Mouse (Mus musculus) kidney, adult 9 months (tissue): ENCODE measurements around the gene Atpif1.
"Not testable (repeated sequence)": the region's sequence is repeated elsewhere in the genome, so short reads cannot be mapped to it uniquely, and the experiment has no call there.

Source experiments
- DNase-seq: peaks from one replicate; pipeline ENCODE4 v3.0.0; 2022

The Atpif1 gene

DNA sequence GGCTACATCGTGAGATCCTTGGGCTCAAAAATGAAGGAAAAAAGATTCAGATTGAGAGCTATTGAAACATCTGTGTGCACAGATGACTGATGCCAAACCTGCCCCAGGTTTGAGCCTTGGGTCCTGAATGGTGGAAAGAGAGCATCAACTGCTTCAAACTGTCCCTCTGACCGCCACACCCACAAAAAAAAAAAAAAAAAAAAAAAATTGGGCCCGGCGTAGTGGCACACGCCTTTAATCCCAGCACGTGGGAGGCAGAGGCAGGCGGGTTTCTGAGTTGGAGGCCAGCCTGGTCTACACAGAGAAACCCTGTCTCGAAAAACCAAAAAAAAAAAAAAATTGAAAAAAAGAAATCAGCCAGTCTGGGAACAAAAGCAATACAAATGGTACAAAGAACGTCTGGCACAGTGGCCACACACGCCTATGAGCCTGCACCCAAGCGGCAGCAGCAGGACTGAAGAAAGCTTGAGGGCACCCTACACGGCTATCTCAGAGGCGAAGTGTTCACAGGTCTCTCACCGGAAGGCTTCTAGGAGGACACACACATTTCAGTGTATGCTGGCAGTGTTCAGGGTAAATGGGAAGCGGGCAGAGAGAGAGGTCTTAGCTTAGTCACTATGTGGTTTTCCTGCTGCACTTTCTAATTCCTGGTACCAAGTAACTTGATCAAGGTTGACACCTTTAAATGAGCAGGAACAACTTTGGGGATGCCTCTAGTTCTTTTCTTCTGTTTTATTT lies 43.0 kb downstream of the Atpif1 start:
- no peak for DNase-seq

DNA sequence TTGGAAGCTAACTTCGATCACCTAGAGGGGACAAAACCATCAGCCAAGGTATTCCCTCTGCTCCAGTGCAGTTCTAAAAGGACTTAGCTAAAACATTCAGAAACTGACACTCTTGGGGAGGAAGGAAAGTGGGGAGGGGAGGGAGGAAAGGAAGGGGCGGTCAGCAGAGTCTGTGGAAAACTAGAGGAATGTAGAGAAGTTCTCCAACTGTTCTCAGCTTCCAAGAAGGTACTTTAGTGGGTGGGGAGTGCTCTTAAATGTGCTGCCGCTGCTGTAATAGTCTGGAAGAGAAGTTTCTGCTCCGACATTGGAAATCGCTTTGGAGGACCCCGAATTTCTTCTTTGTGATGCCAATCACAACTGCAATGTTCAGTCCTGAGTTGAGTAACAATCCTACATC lies 44.5 kb downstream of the Atpif1 start:
- no peak for DNase-seq

DNA sequence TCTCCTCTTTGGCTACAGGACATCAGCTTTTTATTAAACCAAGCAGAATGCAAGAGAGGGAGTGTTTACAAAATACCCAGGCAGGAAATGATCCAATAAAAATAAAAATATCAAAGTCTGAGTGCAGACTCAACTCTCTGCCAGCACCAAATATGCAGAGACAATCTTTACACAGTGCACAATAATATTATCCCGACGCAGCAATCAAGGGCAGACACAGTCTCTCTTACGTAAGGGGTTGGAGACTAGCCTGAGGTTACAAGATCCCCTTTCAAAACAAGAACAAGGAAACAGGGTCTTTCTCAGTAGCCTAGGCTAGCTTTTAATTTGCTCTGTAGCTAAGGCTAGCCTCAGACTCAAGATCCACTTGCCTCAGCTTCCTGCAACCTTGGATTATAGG lies 44.9 kb downstream of the Atpif1 start:
- DNase-seq, result peak; percentile 75

DNA sequence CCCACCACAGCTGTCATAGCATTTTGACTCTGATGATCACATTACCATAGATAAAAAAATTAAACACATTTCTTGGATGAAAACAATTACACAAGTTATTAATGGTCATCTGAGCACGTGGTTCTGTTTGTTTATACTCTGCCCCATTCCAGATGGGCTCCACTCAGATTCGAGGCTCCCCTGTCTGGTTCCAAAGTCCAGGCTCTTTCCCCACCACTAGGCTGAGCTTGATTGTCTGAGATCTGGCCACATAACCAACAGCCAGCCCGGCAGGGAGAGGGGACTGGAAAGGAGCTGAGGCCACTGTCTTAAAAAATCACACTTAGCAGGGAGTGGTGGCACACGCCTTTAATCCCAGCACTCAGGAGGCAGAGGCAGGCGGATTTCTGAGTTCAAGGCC lies 48.6 kb downstream of the Atpif1 start:
- DNase-seq, result peak; percentile 86

DNA sequence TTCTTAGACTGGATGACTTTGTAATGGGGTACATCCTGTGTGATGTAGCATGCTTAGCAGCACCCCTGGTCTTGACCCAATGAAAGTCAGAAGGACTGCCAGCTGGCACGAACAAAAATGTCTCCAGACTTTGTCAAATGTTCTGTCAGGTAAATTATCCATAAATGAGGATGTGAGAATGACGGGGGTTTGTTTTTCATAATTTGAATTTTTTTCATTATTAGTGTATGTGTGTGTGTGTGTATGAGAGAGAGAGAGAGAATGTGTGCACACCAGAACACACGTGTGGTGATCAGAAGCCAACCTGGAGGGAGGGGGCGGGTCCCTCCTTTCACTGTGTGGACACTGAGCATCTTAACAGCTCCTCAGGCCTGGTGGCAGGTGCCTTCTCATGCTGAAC lies 49.2 kb downstream of the Atpif1 start:
- DNase-seq, result no peak

DNA sequence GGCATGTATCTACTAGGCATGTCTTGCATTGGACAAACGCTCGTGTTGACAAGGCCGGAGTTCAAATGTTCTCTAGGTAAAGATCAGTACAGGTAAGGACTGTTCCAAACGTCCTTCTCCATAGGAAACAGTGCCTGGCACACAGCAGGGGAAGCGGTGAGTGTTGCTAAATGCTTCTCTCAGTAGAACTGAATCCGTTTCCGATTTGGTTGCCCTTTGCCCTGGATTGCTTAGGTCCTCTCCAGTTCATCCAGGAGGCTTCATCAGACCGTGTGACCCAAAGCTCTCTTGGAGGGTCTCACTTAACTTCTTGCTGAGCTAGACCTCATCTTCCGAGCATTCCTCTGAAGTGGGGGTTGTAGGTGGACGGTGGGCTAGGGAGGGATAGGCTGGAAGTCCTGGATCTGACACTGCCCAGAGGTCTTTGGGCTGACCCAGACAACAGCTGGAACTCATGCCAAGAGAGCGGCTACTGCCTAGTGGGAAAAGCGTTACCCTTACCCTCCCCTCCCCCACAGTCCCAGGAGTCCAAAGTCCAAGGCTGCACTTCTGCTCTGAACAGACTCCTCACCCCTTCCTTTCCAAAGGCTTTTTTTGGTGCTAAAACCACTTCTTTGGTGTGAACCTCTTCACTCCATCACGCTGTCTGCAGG lies 50.4 kb downstream of the Atpif1 start:
- DNase-seq, result peak; percentile 96

DNA sequence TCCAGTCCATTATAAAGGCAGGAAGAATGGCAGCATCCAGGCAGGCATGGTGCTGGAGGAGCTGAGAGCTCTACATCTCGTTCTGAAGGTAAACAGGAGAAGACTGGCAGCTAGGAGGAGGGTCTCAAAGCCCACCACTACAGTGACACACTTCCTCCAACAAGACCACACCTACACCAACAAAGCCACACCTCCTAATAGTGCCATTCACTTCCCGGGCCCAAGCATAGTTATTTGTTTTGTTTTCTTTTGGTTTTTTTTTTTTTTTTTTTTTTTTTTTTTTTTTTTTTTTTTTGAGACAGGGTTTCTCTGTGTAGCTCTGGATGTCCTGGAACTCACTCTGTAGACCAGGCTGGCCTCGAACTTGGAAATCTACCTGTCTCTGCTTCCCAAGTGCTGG lies 51.4 kb downstream of the Atpif1 start:
- not testable (repeated sequence) for DNase-seq
